Mouse (Mus musculus) CH12.LX (cell line): ENCODE results near the gene Aldh5a1.

Experiments used
- BHLHE40 ChIP-seq: IDR thresholded peaks from 2 replicates; pipeline ENCODE4 v1.6.1; 2011; ENCODE audit warnings: mild to moderate bottlenecking, low read depth, low read length, improper control_type of control experiment
- CTCF ChIP-seq, 2 experiments: IDR thresholded peaks in 1 of 2; conservative IDR thresholded peaks in 1 of 2; 2 replicates each; pipeline ENCODE4 v1.5.1; 2011 to 2012; ENCODE audit warnings: low read depth in 2 of 2, low read length in 2 of 2, improper control_type of control experiment in 1 of 2, inconsistent platforms in 1 of 2, mild to moderate bottlenecking in 1 of 2, moderate library complexity in 1 of 2
- EP300 ChIP-seq: IDR thresholded peaks from 2 replicates; pipeline ENCODE4 v1.6.1; 2011; ENCODE audit warnings: low read length, improper control_type of control experiment
- MXI1 ChIP-seq: IDR thresholded peaks from 2 replicates; pipeline ENCODE4 v1.6.1; 2011; ENCODE audit warnings: mild to moderate bottlenecking, low read depth, low read length, improper control_type of control experiment
- TCF12 ChIP-seq: IDR thresholded peaks from 2 replicates; pipeline ENCODE4 v1.6.1; 2014; ENCODE audit warnings: low read depth, mild to moderate bottlenecking, inconsistent platforms, low read length, improper control_type of control experiment

DNA sequence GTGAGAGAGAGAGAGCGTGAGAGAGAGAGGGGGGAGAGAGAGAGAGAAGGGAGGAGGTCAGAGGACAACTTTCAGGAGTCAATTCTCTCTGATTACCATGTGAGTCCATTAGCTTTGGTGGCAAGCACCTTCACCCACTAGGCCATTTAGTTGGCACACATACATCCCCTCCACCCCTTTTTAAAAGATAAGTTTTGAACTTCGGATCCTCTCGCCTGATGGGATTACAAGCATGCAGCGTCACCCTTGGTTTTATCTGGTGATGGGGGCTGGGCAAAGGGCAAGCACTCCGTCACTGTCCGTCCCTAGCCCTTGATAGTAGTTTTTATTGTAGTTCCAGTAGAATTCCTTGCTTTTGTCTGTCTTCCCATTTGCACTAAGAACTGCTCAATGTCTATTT lies 57.3 kb downstream of the Aldh5a1 start:
- TF ChIP-seq TCF12 (no peak), BHLHE40 (no peak), MXI1 (no peak), CTCF (conservative IDR thresholded peaks at IDR 0.05 in 1 of 2, IDR thresholded peaks at IDR 0.05 in 1 of 2; ENCODE audit: low read depth in 2 of 2, low read length in 2 of 2) (no peak), EP300 (no peak)
